Mouse (Mus musculus): ENCODE measurements around the gene Zcchc10.

DNA sequence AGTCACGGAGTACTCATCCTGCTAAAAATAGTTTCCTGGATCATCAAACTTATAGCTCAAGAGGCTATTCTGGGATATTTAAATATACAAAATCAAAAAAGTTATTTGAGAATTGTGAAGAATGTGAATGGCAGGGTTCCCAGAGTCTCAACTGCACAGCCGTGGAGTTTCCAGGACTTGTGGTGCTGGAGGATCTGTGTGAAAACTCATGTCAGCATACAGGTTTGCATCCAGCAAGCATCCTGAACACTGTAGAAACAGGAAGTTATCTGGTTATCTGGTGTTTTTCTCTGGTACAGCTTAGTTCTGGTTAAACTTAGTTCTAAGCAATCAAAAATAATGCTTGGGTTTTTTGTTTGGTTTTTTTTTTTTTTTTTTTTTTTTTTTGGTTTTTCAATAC lies 17.5 kb upstream of the Zcchc10 start:
- no peak for TF ChIP-seq TAL1 (conservative IDR thresholded peaks at IDR 0.05; ENCODE audit: low read depth, low read length)
- no peak for TF ChIP-seq CTCF (IDR thresholded peaks at IDR 0.05; ENCODE audit: low read depth, low read length)
- no peak for TF ChIP-seq POLR2AphosphoS5 (IDR thresholded peaks at IDR 0.05; ENCODE audit: insufficient replicate concordance, low read depth, low read length)

All from G1E (cell line).